Mouse (Mus musculus) c-Kit-positive CD71-positive TER-119-positive erythroid progenitor cells, embryonic 14.5 days (primary cell): ENCODE data around the gene Ccdc93.

Experiments
- DNase-seq: peaks from one replicate; pipeline ENCODE4 v3.0.0-alpha.2; 2013; ENCODE audit warnings: low spot score

Gene Ccdc93

DNA sequence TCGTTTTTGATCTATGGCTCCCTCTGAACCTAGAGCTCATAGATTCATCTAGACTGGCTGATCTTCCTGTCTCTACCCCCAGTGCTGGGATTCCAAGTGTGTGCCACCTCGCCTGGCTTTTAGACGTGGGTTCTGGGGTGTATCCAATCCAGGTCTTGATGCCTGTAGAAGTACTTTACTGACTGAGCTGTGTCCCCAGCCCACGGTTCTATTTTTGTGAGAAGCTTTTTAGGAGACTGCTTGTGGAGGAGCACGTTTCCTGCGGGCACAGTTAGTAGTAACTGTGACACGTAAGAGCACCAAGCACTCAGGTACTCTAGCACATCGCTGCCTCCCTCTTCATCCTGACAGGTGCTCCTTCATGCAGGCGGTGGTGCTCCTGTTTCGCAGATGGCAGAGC, 16.4 kb downstream of the Ccdc93 start:
- no peak for DNase-seq

GRCm38 (mm10) chr1:121448166-121448565, 17.3 kb downstream of the Ccdc93 start:
- no peak for DNase-seq

DNA sequence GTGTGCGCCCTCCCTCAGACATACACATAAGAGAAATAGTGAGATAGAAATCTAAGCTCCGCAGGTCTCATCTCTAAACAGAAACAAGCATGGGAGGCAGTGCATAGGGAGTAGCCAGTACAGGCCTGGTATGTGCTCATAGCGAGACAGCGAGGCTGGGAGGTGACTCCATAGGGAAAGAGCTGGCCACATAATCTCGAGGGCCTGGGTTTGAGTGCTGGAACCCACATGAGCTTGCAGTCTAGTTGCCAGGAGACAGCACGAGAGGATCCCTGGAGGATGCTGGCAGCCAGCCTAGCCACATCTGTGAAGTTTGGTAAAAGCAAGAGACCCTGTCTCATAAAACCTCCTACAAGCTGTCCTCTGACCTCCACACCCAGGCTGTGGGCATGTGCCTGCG, 20.2 kb downstream of the Ccdc93 start:
- no peak for DNase-seq

DNA sequence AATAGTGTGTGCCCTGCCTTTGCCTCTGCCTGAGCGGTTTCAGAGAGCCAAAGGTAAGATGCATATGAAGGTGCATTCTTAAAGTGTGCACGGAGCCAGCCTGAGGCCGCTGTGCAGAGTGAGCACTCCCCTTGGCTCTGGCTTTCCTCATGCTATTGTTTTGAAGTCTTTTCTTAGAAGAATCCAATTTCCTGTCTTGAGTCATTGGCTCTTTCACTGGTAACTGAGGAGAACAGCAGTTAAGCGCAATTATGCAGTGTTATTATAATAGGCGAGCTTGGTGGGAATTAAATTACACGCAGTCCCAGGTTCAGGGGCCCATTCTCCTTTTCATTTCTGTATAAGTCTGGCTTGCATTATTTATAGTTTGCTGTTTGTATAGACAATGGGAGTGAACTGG, 21.6 kb downstream of the Ccdc93 start:
- DNase-seq, result no peak

GRCm38 (mm10) chr1:121453053-121453452, 22.2 kb downstream of the Ccdc93 start:
- DNase-seq, result no peak

DNA sequence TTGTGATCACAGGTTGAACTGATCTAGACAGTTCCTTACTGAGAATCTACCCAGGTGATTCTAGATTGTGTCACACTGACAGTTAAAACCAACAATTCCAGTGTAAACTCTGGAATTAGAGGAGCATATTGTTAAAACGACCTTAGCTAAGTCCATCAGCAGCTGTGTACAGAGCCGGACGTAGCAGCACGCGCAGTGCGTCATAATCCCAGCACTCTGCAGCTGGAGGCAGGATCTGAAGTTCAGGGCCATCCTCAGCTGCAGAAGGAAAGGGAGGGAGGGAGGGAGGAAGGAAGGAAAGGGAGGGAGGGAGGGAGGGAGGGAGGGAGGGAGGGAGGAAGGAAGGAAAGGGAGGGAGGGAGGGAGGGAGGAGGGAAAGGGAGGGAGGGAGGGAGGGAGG, 24.1 kb downstream of the Ccdc93 start:
- DNase-seq, result no peak

GRCm38 (mm10) chr1:121460077-121460476, 29.2 kb downstream of the Ccdc93 start:
- DNase-seq, result no peak

GRCm38 (mm10) chr1:121461895-121462294, 31.0 kb downstream of the Ccdc93 start:
- no peak for DNase-seq

- no peak for DNase-seq
Measured at GRCm38 (mm10) chr1:121462643-121463042, 31.8 kb downstream of the Ccdc93 start.

DNA sequence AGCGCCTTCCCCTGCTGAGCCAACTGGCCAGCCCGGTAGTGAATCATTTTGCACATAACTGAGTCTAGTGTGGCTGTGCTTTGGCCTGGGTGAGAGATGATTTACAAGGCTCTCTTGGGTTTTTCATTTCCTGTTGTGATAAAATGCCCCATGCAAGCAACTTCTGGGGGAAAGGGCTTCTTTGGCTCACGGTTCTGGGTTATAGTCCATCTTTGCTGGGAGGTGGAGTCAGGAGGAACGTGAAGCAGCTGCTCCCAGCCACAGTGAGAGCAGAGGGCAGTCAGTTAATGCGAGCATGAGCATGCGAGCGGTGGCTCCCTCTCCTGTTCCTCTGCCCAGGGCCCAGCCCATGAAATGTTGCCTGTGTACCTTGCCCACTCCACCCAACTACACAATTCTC, 33.0 kb downstream of the Ccdc93 start:
- no peak for DNase-seq

- DNase-seq, result no peak
Measured at GRCm38 (mm10) chr1:121466276-121466675, 35.4 kb downstream of the Ccdc93 start.

- DNase-seq, result no peak
Measured at GRCm38 (mm10) chr1:121468271-121468670, 37.4 kb downstream of the Ccdc93 start.

DNA sequence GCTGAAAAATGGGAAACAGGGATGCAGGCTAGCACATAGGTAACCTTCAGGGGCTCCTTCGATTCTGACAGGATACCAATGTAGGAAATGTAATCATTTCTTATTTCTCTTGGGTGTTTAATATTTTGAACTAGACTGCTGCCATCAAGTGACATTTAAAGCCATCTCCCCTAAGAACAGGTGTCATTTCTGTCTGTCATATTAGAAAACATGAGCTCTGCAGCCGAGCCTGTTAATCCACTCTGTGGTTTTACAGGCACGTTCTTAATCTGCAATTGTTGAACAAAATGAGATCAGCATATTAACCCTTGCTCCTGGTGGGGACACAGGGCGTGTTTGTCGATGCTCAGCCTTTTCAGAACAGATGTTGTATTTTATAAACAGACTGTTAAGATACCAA, 40.7 kb downstream of the Ccdc93 start:
- no peak for DNase-seq

GRCm38 (mm10) chr1:121477716-121478115, 46.9 kb downstream of the Ccdc93 start:
- DNase-seq, result no peak

DNA sequence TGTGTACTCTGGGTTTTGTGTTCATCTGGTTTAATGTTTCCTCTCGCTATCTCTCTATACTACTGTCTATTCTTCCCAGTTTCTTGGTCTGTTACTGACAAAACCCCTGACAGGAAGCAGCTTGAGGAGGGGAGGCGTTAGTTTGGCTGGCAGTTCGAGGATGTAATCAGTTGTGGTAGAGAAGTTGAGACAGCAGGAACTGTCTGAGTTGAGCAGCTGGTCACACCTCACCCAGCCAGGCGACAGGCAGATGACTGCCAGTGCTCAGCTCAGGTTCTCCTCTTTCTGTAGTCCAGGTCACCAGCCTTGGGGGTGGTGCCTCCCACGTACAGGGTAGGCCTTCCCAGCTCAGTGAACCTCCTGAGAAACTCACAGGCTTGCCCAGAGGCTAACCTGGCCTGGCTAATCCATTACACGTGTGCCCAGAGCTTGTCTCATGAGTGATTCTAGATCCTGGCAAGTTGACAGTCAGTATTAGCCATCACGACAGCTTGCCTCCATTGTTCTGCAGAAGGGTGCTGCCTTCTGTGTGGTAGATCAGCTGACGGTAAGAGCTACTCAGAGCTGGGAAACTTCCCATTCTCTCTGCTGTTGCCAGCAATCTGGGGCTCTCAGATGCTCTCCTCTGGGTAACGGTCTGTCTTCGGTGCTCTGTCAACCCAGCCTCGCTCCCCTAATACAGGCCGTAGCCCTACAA, 47.6 kb downstream of the Ccdc93 start:
- DNase-seq, result no peak

- no peak for DNase-seq
Measured at GRCm38 (mm10) chr1:121479403-121479802, 48.6 kb downstream of the Ccdc93 start.

GRCm38 (mm10) chr1:121483091-121483490, 52.2 kb downstream of the Ccdc93 start:
- no peak for DNase-seq

DNA sequence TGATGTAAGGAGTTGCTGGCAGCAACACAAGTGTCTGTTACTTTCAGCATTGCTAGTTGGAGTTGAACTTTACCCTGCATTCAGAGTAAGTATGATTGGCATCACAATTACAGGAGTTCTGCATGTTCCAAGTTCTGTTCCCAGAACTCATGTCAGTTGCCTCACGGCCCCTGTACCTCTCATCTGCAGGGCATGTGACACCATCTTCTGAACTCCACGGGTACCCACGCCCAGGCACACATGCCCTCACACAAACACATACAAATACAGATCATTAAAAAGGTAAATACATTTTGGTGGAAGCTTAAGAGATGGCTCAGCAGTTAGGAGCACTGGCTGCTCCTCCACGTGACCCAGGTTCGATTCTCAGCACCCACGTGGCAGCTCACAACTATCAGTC, 56.0 kb downstream of the Ccdc93 start:
- no peak for DNase-seq

DNA sequence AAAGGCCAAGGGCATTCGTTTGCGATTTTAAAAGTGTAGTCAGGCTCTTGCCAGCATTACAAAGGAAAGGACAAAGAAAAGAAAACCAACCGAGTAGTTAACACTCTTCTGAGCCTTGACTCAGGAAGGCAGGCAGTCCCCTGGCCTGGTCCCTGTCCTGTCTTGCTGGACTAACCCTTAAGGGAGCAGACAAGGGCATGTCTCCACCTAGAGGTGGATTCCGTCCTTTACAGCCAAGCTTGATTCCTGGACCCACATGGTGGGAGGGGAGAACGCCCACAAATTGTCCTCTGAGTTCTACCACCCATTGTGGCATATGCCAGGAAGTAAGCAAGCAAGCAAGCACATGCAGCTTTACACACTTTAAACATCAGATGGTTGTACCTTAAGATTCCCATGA, 59.4 kb downstream of the Ccdc93 start:
- peak; percentile 6 for DNase-seq

- DNase-seq, result no peak
Measured at GRCm38 (mm10) chr1:121497093-121497492, 66.2 kb downstream of the Ccdc93 start.

DNA sequence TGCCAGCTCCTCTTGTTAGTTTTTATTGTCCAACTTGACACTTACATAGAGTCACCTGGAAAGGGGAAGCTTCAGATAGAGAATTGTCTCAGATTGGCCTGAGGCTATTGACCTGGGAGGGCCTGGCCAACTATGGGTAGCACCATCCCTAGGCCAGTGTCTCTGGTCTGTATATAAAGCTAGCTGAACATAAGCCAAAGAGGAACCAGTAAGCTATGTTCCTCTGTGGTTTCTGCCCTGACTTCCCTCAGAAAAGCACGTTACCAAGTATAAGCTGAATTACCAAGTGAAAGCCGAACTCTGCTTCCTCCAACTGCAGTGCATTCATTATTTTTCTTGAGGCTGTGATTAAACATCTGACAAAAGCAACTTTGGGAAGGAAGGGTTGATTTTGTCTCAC, 77.9 kb downstream of the Ccdc93 start:
- no peak for DNase-seq

- DNase-seq, result no peak
Measured at GRCm38 (mm10) chr1:121510420-121511140, 79.7 kb downstream of the Ccdc93 start.

- DNase-seq, result no peak
Measured at GRCm38 (mm10) chr1:121511186-121511585, 80.3 kb downstream of the Ccdc93 start.

GRCm38 (mm10) chr1:121511966-121512365, 81.1 kb downstream of the Ccdc93 start:
- no peak for DNase-seq
